Mouse (Mus musculus) testis, adult 2 months (tissue): ENCODE measurements around the gene Gm10283.

Experiments used
- CTCF ChIP-seq: fragments of 200-500 bp; IDR thresholded peaks from 2 replicates; pipeline ENCODE4 v1.5.1; 2012; ENCODE audit warnings: low read depth, mild to moderate bottlenecking, inconsistent platforms, low read length, moderate library complexity; ENCODE audit not compliant: control insufficient read depth, insufficient read depth, insufficient replicate concordance
- POLR2A ChIP-seq: fragments of 200-500 bp; IDR thresholded peaks from 2 replicates; pipeline ENCODE4 v1.6.1; 2012; ENCODE audit warnings: low read depth, mild to moderate bottlenecking, inconsistent platforms, low read length, moderate library complexity; ENCODE audit not compliant: control insufficient read depth

GRCm38 (mm10) chr8:60432649-60433048, 70.3 kb downstream of the Gm10283 start:
- TF ChIP-seq CTCF (no peak), POLR2A (no peak)
